Mouse (Mus musculus) kidney, adult 2 months (tissue): ENCODE measurements at regions not wholly inside any gene's neighbourhood (a gene's known extent, or its start where the extent isn't known, plus 50 kb on each side); places are given as distances from the start of the nearest gene placed in this dataset.

Source experiments
- DNase-seq: peaks from one replicate; pipeline ENCODE4 v3.0.0; 2021
- H3K27ac ChIP-seq: fragments of 200-500 bp; 2 replicates; pipeline ENCODE4 v1.5.1; 2012; ENCODE audit warnings: low read depth, low read length, control low read depth, inconsistent platforms; ENCODE audit not compliant: insufficient read depth
- H3K27me3 ChIP-seq: fragments of 200-500 bp; replicated peaks from 2 replicates; pipeline ENCODE4 v1.6.1; 2012; ENCODE audit warnings: mild to moderate bottlenecking, moderate library complexity, low read length, inconsistent platforms; ENCODE audit not compliant: control insufficient read depth, insufficient read depth
- H3K36me3 ChIP-seq: fragments of 200-500 bp; 2 replicates; pipeline ENCODE4 v1.6.1; 2012; ENCODE audit warnings: mild to moderate bottlenecking, moderate library complexity, low read length, inconsistent platforms; ENCODE audit not compliant: control insufficient read depth, insufficient read depth
- H3K4me1 ChIP-seq: fragments of 200-500 bp; 2 replicates; pipeline ENCODE4 v1.6.1; 2011; ENCODE audit warnings: low read length; ENCODE audit not compliant: control insufficient read depth, insufficient read depth
- H3K4me3 ChIP-seq: fragments of 200-500 bp; 2 replicates; pipeline ENCODE4 v1.5.1; 2011; ENCODE audit warnings: mild to moderate bottlenecking, low read depth, low read length, control low read depth; ENCODE audit not compliant: insufficient read depth
- CTCF ChIP-seq: fragments of 200-500 bp; conservative IDR thresholded peaks from 2 replicates; pipeline ENCODE4 v1.5.1; 2011; ENCODE audit warnings: low read depth, mild to moderate bottlenecking, control low read depth, low read length, moderate library complexity, mixed read lengths; ENCODE audit not compliant: insufficient read depth, insufficient read length
- POLR2A ChIP-seq: fragments of 200-500 bp; IDR thresholded peaks from one replicate; pipeline ENCODE4 v1.6.1; 2011; ENCODE audit warnings: low read depth, low read length, control low read depth
- WGBS: fragments of 180-500 bp; shearing (Covaris S2); methylation state at CpG from one replicate; pipeline ENCODE4 v1.1.7; 2018; 5-methylcytosine and 5-hydroxymethylcytosine counted together

GRCm38 (mm10) chr6:16503836-16504235, 394.4 kb downstream of the Tfec start:
- TF ChIP-seq CTCF (no peak), POLR2A (no peak)
- WGBS: 38% methylated on average over 4 of the region's 4 CpGs
- H3K4me3 ChIP-seq: no peak overlapping the region

GRCm38 (mm10) chr6:16487015-16487630, 411.1 kb downstream of the Tfec start:
- DNase-seq: no peak
- WGBS: 80% methylated on average over 8 of the region's 8 CpGs
- Histone ChIP-seq H3K27me3 (no peaks in the 10 kb centered on the region), H3K36me3 (no peaks in the 10 kb centered on the region), H3K4me3 (no peak overlapping the region), H3K4me1 (no peaks in the 10 kb centered on the region), H3K27ac (no peak overlapping the region)
- TF ChIP-seq CTCF (no peak), POLR2A (no peak)

More at GRCm38 (mm10) chr6:16503836-16504235, 394.4 kb downstream of the Tfec start:
- Histone ChIP-seq H3K4me1 (peaks cover 3% of the 10 kb centered on the region; the same call in 1 of the 2 replicates), H3K27me3 (no peaks in the 10 kb centered on the region), H3K36me3 (no peaks in the 10 kb centered on the region), H3K27ac (peak overlapping the region; percentile 93)
- peak; percentile 93 for DNase-seq

- Histone ChIP-seq H3K27ac (no peak overlapping the region), H3K4me3 (no peak overlapping the region), H3K4me1 (no peaks in the 10 kb centered on the region), H3K36me3 (no peaks in the 10 kb centered on the region), H3K27me3 (no peaks in the 10 kb centered on the region)
- 81% methylated on average over 5 of the region's 5 CpGs for WGBS
- DNase-seq: no peak
- TF ChIP-seq POLR2A (no peak), CTCF (no peak)
These were observed 414.9 kb downstream of the Tfec start for GRCm38 (mm10) chr6:16483295-16483694.

GRCm38 (mm10) chr6:16468693-16469375, 429.4 kb downstream of the Tfec start:
- H3K4me3 ChIP-seq: no peak overlapping the region
- no peak overlapping the region for H3K27ac ChIP-seq
- TF ChIP-seq CTCF (no peak), POLR2A (no peak)

GRCm38 (mm10) chr6:16458279-16458678, 440.0 kb downstream of the Tfec start:
- no peaks in the 10 kb centered on the region for H3K4me1 ChIP-seq
- TF ChIP-seq CTCF (no peak), POLR2A (no peak)
- WGBS: 89% methylated on average over 3 of the region's 3 CpGs

More at GRCm38 (mm10) chr6:16468693-16469375, 429.4 kb downstream of the Tfec start:
- no peaks in the 10 kb centered on the region for H3K27me3 ChIP-seq
- no peak for DNase-seq
- H3K36me3 ChIP-seq: no peaks in the 10 kb centered on the region
- H3K4me1 ChIP-seq: no peaks in the 10 kb centered on the region
- WGBS: 57% methylated on average over 3 of the region's 3 CpGs

More at GRCm38 (mm10) chr6:16458279-16458678, 440.0 kb downstream of the Tfec start:
- no peak overlapping the region for H3K27ac ChIP-seq
- DNase-seq: no peak
- no peaks in the 10 kb centered on the region for H3K27me3 ChIP-seq
- no peaks in the 10 kb centered on the region for H3K36me3 ChIP-seq
- no peak overlapping the region for H3K4me3 ChIP-seq
